8 mouse cellular contexts compared by ENCODE assay signal in genomic region chr14:27428573-27428972, GRCm38 (mm10). TPM values are rescaled to one million over a fixed set of nuclear protein-coding genes. Genes with fewer than 3 reads are reported as not detected.
A peak's percentile ranks its signal among the peaks of the same experiment; 100 is the strongest.
DNase-seq lines count a peak whose midpoint lies in the region; ATAC-seq lines count a peak whose summit lies in the region.

Fam208a (plus strand) TSS chr14:27428834.

- DNase-seq in 3134 (ENCODE audit: extremely low read depth, insufficient read length, low spot score): peak; percentile 92
- peak; percentile 92 for DNase-seq in adrenal gland, postnatal 25 days
- peak; percentile 93 for DNase-seq in embryonic facial prominence, embryonic 11.5 days (ENCODE audit: low spot score)
- DNase-seq in heart, adult 11 months: peak; percentile 100
- DNase-seq in kidney, adult 11 months: peak; percentile 95
- DNase-seq in left cerebral cortex, postnatal 4 days: peak; percentile 95
- no peak for DNase-seq in midbrain, embryonic 11.5 days (ENCODE audit: low spot score, missing footprints)
- peak; percentile 93 for DNase-seq in right cerebral cortex, postnatal 4 days

- peak within 1 kb of the TSS; percentile 92 for H3K4me2 ChIP-seq in embryonic facial prominence, embryonic 11.5 days (ENCODE audit: low read depth, low read length)
- peak within 1 kb of the TSS; percentile 63 for H3K4me2 ChIP-seq in midbrain, embryonic 11.5 days

- H3K4me3 ChIP-seq in embryonic facial prominence, embryonic 11.5 days (ENCODE audit: low read depth, low read length): peak within 1 kb of the TSS; percentile 67
- peak within 1 kb of the TSS; percentile 64 for H3K4me3 ChIP-seq in midbrain, embryonic 11.5 days (ENCODE audit: low read depth, low read length)

- H3K9ac ChIP-seq in embryonic facial prominence, embryonic 11.5 days (replicated peaks; ENCODE audit: low read length): peak within 1 kb of the TSS; percentile 94
- H3K9ac ChIP-seq in midbrain, embryonic 11.5 days (ENCODE audit: low read length): peak within 1 kb of the TSS; percentile 95

- H3K9me3 ChIP-seq in embryonic facial prominence, embryonic 11.5 days (replicated peaks; ENCODE audit: control insufficient read depth, low read length): peaks cover 2% of the 10 kb centered on the region; the same call in 1 of the 2 replicates
- H3K9me3 ChIP-seq in midbrain, embryonic 11.5 days (ENCODE audit: control insufficient read depth, low read length): peaks cover 5% of the 10 kb centered on the region; the same call in 1 of the 2 replicates

- WGBS in embryonic facial prominence, embryonic 11.5 days: 1% methylated on average over 41 of the region's 43 CpGs
- 2% methylated on average over 43 of the region's 43 CpGs for WGBS in midbrain, embryonic 11.5 days

- no peaks in the 10 kb centered on the region; the same call in 1 of the 2 replicates for H3K27me3 ChIP-seq in embryonic facial prominence, embryonic 11.5 days (ENCODE audit: control insufficient read depth, insufficient read depth, low read length)
- H3K27me3 ChIP-seq in midbrain, embryonic 11.5 days (ENCODE audit: control insufficient read depth, insufficient read depth, low read length): peaks cover 6% of the 10 kb centered on the region; the same call in 1 of the 2 replicates

- no peaks in the 10 kb centered on the region for H3K4me1 ChIP-seq in embryonic facial prominence, embryonic 11.5 days (ENCODE audit: control insufficient read depth, insufficient read depth, low read length)
- peaks cover 2% of the 10 kb centered on the region; the same call in 1 of the 2 replicates for H3K4me1 ChIP-seq in midbrain, embryonic 11.5 days (ENCODE audit: control insufficient read depth, insufficient read depth, low read length)

- intact Hi-C loops in left cerebral cortex, postnatal 4 days (cut with DNase I): no loop called here

- ATAC-seq in embryonic facial prominence, embryonic 11.5 days (replicated peaks; ENCODE audit: insufficient number of reproducible peaks, low FRiP score, low TSS enrichment, low read depth): peak; percentile 94
- peak; percentile 95 for ATAC-seq in midbrain, embryonic 11.5 days (ENCODE audit: low FRiP score)

- no peaks in the 10 kb centered on the region; the same call in 1 of the 2 replicates for H3K36me3 ChIP-seq in embryonic facial prominence, embryonic 11.5 days (replicated peaks; ENCODE audit: control insufficient read depth, insufficient read depth, low read depth, low read length)
- no peaks in the 10 kb centered on the region for H3K36me3 ChIP-seq in midbrain, embryonic 11.5 days (ENCODE audit: control insufficient read depth, insufficient read depth, low read length)

- peak within 1 kb of the TSS; percentile 97 for H3K27ac ChIP-seq in embryonic facial prominence, embryonic 11.5 days (replicated peaks; ENCODE audit: low read depth, low read length)
- peak within 1 kb of the TSS; percentile 91 for H3K27ac ChIP-seq in midbrain, embryonic 11.5 days (ENCODE audit: low read depth, low read length)

RNA-seq across cellular contexts. Expression of gene Fam208a, which starts in this region (rescaled TPM):
- 27.8 and 28.2 TPM in 2 replicates for total RNA-seq in adrenal gland, postnatal 25 days (2021)
- polyA plus RNA-seq in embryonic facial prominence, embryonic 11.5 days (2014; fragmentation: Nextera tagmentation; extraction: Ambion mirVana): 8.6 and 9.7 TPM in 2 replicates
- total RNA-seq in left cerebral cortex, postnatal 4 days (2021): 10 to 100 TPM; 34.9 to 42.4 TPM
- 10.5 and 13.8 TPM in 2 replicates for polyA plus RNA-seq in midbrain, embryonic 11.5 days (2014; fragmentation: Nextera tagmentation; extraction: Ambion mirVana)
